Mouse (Mus musculus) gastrocnemius, adult 2 months (tissue): ENCODE results near the gene Jade2. TPM values are rescaled to one million over a fixed set of nuclear protein-coding genes. Genes with fewer than 3 reads are reported as not detected.

Source experiments
- DNase-seq: peaks from one replicate; pipeline ENCODE4 v3.0.0; 2022
- H3K27ac ChIP-seq: fragments of 200-600 bp; 2 replicates; pipeline ENCODE4 v1.8.1; 2022; ENCODE audit warnings: mild to moderate bottlenecking
- H3K4me3 ChIP-seq: fragments of 200-600 bp; 2 replicates; pipeline ENCODE4 v1.8.1; 2022; ENCODE audit warnings: mild to moderate bottlenecking, moderate library complexity
- CTCF ChIP-seq: fragments of 200-600 bp; IDR thresholded peaks from 2 replicates; pipeline ENCODE4 v1.8.1; 2022; ENCODE audit warnings: antibody characterized with exemption, mild to moderate bottlenecking, moderate library complexity
- intact Hi-C: fragments of 180-260 bp; cut with DNase I; formaldehyde crosslinking; loops from one replicate; pipeline ENCODE4 v1.15.1; 2025
- long read RNA-seq, 2 experiments: library from polyadenylated mRNA; stranded (forward); transcript quantifications; one replicate each; pipeline ENCODE4 v2.0.0; 2021
- total RNA-seq, 2 experiments: library from RNA; stranded (reverse); gene quantifications; 2 replicates each; pipeline ENCODE4 v1.2.3; 2021

Jade2 gene
- 1 to 10 TPM; 7.8 to 7.9 TPM for total RNA-seq
- long read RNA-seq, experiment 1, full-length matches to known transcripts: 1 of 4 reads
- long read RNA-seq, experiment 1, partial matches to known transcripts: 0 of 4 reads
- long read RNA-seq, experiment 1, other reads (novel, unspliced or antisense): 3 of 4 reads
- long read RNA-seq, experiment 2, full-length matches to known transcripts: 1 of 4 reads
- long read RNA-seq, experiment 2, partial matches to known transcripts: 0 of 4 reads
- long read RNA-seq, experiment 2, other reads (novel, unspliced or antisense): 3 of 4 reads

- H3K4me3 ChIP-seq: peak within 1 kb of the TSS; percentile 89
- peak within 1 kb of the TSS; percentile 98 for H3K27ac ChIP-seq
- peak; percentile 69 for DNase-seq
- 0 out of 2 replicates have a peak, but pooled peaks have one; percentile 1 for TF ChIP-seq CTCF
- intact Hi-C loops: loop anchor here (5.0 kb wide), 1 partner anchor 85 kb away; no protein-coding TSS in a partner anchor
These were observed at the start of gene Jade2 for GRCm38 (mm10) chr11:51857081-51857671. Jade2 (minus strand) TSS chr11:51857653.

- no peak overlapping the region for H3K4me3 ChIP-seq
- no peak overlapping the region for H3K27ac ChIP-seq
- TF ChIP-seq CTCF: no peak
- intact Hi-C loops: no loop called here
- no peak for DNase-seq
These were observed 46.8 kb upstream of the Jade2 start for GRCm38 (mm10) chr11:51904224-51904623.

- no peak overlapping the region for H3K4me3 ChIP-seq
- intact Hi-C loops: no loop called here
- no peak for TF ChIP-seq CTCF
- H3K27ac ChIP-seq: no peak overlapping the region
- DNase-seq: no peak
These were observed 42.2 kb upstream of the Jade2 start for GRCm38 (mm10) chr11:51899691-51900090.

- TF ChIP-seq CTCF: no peak
- intact Hi-C loops: no loop called here
- Histone ChIP-seq H3K27ac (peak overlapping the region; percentile 75), H3K4me3 (peak overlapping the region; percentile 23)
- DNase-seq: no peak
These were observed 41.0 kb upstream of the Jade2 start for GRCm38 (mm10) chr11:51898326-51899080.

- H3K4me3 ChIP-seq: peak overlapping the region; percentile 24; the same call in 1 of the 2 replicates
- H3K27ac ChIP-seq: peak overlapping the region; percentile 75
- TF ChIP-seq CTCF: no peak
- DNase-seq: peak; percentile 36
- intact Hi-C loops: no loop called here
These were observed 39.9 kb upstream of the Jade2 start for GRCm38 (mm10) chr11:51897311-51897710.

- Histone ChIP-seq H3K27ac (peak overlapping the region; percentile 75; the same call in 1 of the 2 replicates), H3K4me3 (no peak overlapping the region)
- TF ChIP-seq CTCF: no peak
- DNase-seq: no peak
- intact Hi-C loops: no loop called here
These were observed 38.6 kb upstream of the Jade2 start for GRCm38 (mm10) chr11:51896012-51896411.

- peak; percentile 70 for DNase-seq
- intact Hi-C loops: no loop called here
- peak overlapping the region; percentile 70 for H3K27ac ChIP-seq
These were observed 28.2 kb upstream of the Jade2 start for GRCm38 (mm10) chr11:51885681-51886080.

GRCm38 (mm10) chr11:51884092-51884491 is 26.6 kb upstream of the Jade2 start:
- intact Hi-C loops: no loop called here
- 0 out of 2 replicates have a peak overlapping the region, but pooled peaks have one; percentile 1 for H3K27ac ChIP-seq
- no peak for TF ChIP-seq CTCF
- no peak for DNase-seq
- no peak overlapping the region for H3K4me3 ChIP-seq

More at GRCm38 (mm10) chr11:51885681-51886080, 28.2 kb upstream of the Jade2 start:
- no peak for TF ChIP-seq CTCF
- H3K4me3 ChIP-seq: no peak overlapping the region

- DNase-seq: peak; percentile 47
- intact Hi-C loops: no loop called here
- no peak for TF ChIP-seq CTCF
- Histone ChIP-seq H3K4me3 (no peak overlapping the region), H3K27ac (peak overlapping the region; percentile 3; the same call in 1 of the 2 replicates)
These were observed 26.2 kb upstream of the Jade2 start for GRCm38 (mm10) chr11:51883670-51884069.

GRCm38 (mm10) chr11:51881776-51882175 is 24.3 kb upstream of the Jade2 start:
- DNase-seq: no peak
- H3K4me3 ChIP-seq: no peak overlapping the region
- no peak for TF ChIP-seq CTCF
- intact Hi-C loops: no loop called here
- no peak overlapping the region; the same call in 1 of the 2 replicates for H3K27ac ChIP-seq

- TF ChIP-seq CTCF: no peak
- no peak overlapping the region for H3K4me3 ChIP-seq
These were observed 23.7 kb upstream of the Jade2 start for GRCm38 (mm10) chr11:51881041-51881730.

GRCm38 (mm10) chr11:51876943-51877344 is 19.5 kb upstream of the Jade2 start:
- no peak for TF ChIP-seq CTCF
- H3K27ac ChIP-seq: peak overlapping the region; percentile 89
- intact Hi-C loops: loop anchor here (2.0 to 5.0 kb wide), 2 partner anchors 18 to 40 kb away; no protein-coding TSS in a partner anchor
- DNase-seq: peak; percentile 97
- no peak overlapping the region for H3K4me3 ChIP-seq

More at GRCm38 (mm10) chr11:51881041-51881730, 23.7 kb upstream of the Jade2 start:
- intact Hi-C loops: no loop called here
- peak overlapping the region; percentile 60 for H3K27ac ChIP-seq
- DNase-seq: peak; percentile 41
